Mouse (Mus musculus) lung, adult 2 months (tissue): ENCODE results near the gene Cdc42se2.

Experiments
- CTCF ChIP-seq: fragments of 200-500 bp; IDR thresholded peaks from 2 replicates; pipeline ENCODE4 v1.5.1; 2011; ENCODE audit warnings: mild to moderate bottlenecking, low read length, control low read depth; ENCODE audit not compliant: insufficient read depth
- POLR2A ChIP-seq: fragments of 200-500 bp; IDR thresholded peaks from 2 replicates; pipeline ENCODE4 v1.6.1; 2011; ENCODE audit warnings: low read depth, mild to moderate bottlenecking, control low read depth, low read length, borderline replicate concordance; ENCODE audit errors: extremely low read depth

DNA sequence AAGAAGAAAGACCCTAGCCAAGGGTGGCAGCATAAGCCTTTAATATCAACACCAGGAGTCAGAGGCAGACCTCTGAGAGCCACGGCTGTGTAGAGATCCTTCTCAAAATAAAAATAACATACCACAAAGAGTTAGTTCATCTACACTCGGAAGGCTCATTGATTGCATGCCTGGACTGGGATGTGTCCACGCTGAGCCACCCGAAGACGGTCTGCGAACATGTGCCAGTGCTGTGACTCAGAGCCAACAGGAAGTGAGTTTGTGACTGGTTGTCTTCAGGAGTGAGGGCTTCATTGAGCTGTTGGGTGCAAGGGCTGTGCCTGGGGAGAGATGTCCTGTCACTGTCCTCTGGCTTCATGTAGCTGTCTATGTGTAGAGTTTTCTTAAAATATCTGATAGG, 93.8 kb downstream of the Cdc42se2 start:
- no peak for TF ChIP-seq POLR2A
- TF ChIP-seq CTCF = no peak
